Mouse (Mus musculus): ENCODE measurements around the gene Slc35g1. TPM values are rescaled to one million over a fixed set of nuclear protein-coding genes. Genes with fewer than 3 reads are reported as not detected.

Gene Slc35g1
- 4.9 and 6.3 TPM in 2 replicates for polyA plus RNA-seq (2016; fragmentation: Nextera tagmentation; extraction: Ambion mirVana)

DNA sequence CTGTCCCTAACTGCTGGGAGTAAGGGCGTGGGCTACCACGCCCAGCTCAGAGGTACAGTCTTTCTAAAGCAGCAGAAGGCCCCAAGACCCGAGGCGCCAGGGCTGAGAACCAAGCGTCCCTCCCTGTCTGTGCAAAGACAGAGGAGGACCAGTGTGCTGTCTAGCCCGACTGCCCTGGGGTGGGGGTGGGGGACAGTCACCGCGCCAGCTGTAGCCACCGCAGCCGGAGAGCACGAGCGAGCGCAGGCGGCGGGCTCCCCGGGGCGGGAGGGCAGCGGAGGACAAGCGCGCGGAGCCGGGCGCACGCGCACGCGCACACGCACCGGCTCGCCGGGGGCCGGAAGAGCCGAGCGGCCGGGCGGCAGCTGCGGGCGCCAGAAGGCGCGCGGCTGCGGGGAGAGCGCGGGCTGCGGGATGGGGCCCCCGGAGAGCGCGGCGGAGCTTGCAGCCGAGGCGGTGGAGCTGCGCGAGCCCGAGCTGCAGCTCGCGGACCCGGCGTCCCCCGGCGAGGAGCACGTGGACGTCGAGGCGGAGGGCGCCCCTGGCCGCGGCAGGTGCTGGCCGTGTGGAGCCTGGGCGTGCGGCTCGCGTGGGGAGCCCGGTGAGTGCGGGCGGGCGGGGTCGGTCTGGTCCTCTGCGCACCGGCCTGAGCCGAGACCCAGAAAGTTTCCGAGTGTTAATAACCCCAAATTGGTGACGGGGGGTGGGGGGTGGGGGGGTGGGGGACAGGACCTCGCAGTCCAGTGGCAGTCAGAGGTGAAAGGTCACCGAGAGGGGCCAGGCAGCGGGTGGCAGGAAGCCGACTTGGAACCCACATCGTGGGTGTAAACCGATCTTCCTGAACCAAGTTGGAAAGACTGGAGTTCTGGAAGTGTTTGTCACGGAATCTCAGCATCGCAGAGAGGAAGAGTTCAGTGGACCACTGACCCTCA is at the start of gene Slc35g1:
TSS of gene Slc35g1 (plus strand) at position 280 of the 932 bp plus-strand sequence.
- Histone ChIP-seq H3K4me1 (peaks cover 7% of the 10 kb centered on the region; the same call in 1 of the 2 replicates), H3K4me2 (replicated peaks) (peak within 1 kb of the TSS; percentile 78), H3K9ac (replicated peaks) (peak within 1 kb of the TSS; percentile 72), H3K27me3 (no peaks in the 10 kb centered on the region), H3K4me3 (peak within 1 kb of the TSS; percentile 65), H3K27ac (replicated peaks) (peak within 1 kb of the TSS; percentile 31), H3K36me3 (no peaks in the 10 kb centered on the region), H3K9me3 (no peaks in the 10 kb centered on the region)
- WGBS = under 1% methylated on average over 80 of the region's 90 CpGs
- ATAC-seq (ENCODE audit: low FRiP score, low read depth) = peak; percentile 96

GRCm38 (mm10) chr19:38348271-38349012 is 47.3 kb upstream of the Slc35g1 start:
- H3K4me1 ChIP-seq = peaks cover 10% of the 10 kb centered on the region
- H3K27ac ChIP-seq (replicated peaks) = no peak overlapping the region
- no peak overlapping the region for H3K4me2 ChIP-seq (replicated peaks)
- H3K9ac ChIP-seq (replicated peaks) = no peak overlapping the region
- H3K36me3 ChIP-seq = no peaks in the 10 kb centered on the region
- ATAC-seq (ENCODE audit: low FRiP score, low read depth) = peak; percentile 58; the same call in 1 of the 2 replicates
- 41% methylated on average over 13 of the region's 13 CpGs for WGBS
- no peaks in the 10 kb centered on the region for H3K9me3 ChIP-seq
- H3K4me3 ChIP-seq = no peak overlapping the region
- H3K27me3 ChIP-seq = no peaks in the 10 kb centered on the region

DNA sequence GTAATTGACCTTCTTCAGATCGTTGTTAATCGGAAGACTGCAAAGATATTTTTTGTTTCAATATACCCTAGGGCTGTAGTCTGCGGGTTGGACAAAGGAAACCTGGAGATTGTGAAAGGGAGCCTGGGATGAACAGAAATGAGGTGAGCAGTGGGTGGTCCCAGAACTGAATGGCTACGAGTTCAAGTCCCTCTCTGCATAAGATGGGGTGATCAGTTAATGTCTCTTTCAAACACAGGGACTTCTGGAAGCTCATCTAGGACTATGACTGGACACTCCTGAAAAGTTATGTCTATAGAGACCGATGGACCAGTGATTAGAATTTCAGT is 46.8 kb upstream of the Slc35g1 start:
- Histone ChIP-seq H3K36me3 (no peaks in the 10 kb centered on the region), H3K27ac (replicated peaks) (no peak overlapping the region), H3K4me1 (peaks cover 10% of the 10 kb centered on the region), H3K4me2 (replicated peaks) (no peak overlapping the region), H3K4me3 (no peak overlapping the region), H3K9ac (replicated peaks) (no peak overlapping the region), H3K9me3 (no peaks in the 10 kb centered on the region), H3K27me3 (no peaks in the 10 kb centered on the region)
- no peak for ATAC-seq (ENCODE audit: low FRiP score, low read depth)
- 79% methylated on average over 5 of the region's 5 CpGs for WGBS

DNA sequence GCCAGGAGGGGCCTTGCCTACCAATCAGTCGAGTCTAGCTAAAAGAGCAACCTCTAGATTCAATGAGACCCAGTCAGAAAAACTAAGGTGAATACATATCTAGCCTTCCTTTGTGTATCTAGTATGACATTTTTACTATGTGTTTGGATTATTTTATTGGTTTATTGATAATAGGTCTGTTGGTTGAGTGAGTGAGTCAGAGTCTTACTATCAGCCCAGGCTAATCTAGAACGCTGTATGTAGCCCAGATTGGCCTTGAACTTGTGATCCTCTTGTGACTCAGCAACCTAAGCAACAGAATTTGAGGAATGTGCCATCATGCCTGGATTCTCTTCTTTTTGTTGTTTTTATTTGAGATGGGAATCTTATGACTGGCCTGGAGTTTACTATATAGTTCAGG is 44.6 kb upstream of the Slc35g1 start:
- Histone ChIP-seq H3K4me3 (no peak overlapping the region), H3K4me1 (peaks cover 10% of the 10 kb centered on the region), H3K27ac (replicated peaks) (no peak overlapping the region), H3K9ac (replicated peaks) (no peak overlapping the region), H3K36me3 (no peaks in the 10 kb centered on the region), H3K4me2 (replicated peaks) (no peak overlapping the region), H3K9me3 (no peaks in the 10 kb centered on the region), H3K27me3 (no peaks in the 10 kb centered on the region)
- ATAC-seq (ENCODE audit: low FRiP score, low read depth) = no peak
- WGBS = 88% methylated on average over 2 of the region's 2 CpGs

DNA sequence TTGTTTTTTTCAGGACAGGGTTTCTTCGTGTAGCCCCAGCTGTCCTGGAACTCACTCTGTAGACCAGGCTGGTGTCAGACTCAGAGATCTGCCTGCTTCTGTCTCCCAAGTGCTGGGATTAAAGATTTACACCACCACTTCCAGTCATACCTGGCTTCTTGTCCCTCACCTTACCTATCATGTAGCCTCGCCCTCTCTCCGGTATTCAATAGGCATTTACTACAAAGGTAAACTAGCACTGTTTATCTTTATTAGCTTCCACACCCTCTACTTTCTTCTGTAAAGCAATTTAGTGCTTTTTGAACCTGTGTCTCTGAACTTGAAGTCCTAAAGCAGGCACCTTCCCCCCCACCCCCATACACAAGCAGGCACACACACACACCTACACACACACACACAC is 44.1 kb upstream of the Slc35g1 start:
- Histone ChIP-seq H3K27ac (replicated peaks) (no peak overlapping the region), H3K9ac (replicated peaks) (no peak overlapping the region), H3K9me3 (no peaks in the 10 kb centered on the region), H3K27me3 (no peaks in the 10 kb centered on the region), H3K4me3 (no peak overlapping the region), H3K36me3 (no peaks in the 10 kb centered on the region), H3K4me2 (replicated peaks) (no peak overlapping the region), H3K4me1 (peaks cover 10% of the 10 kb centered on the region)
- ATAC-seq (ENCODE audit: low FRiP score, low read depth) = no peak
- WGBS = 92% methylated on average over 3 of the region's 3 CpGs

- no peak overlapping the region for H3K9ac ChIP-seq (replicated peaks)
- peaks cover 10% of the 10 kb centered on the region for H3K4me1 ChIP-seq
- H3K4me3 ChIP-seq = no peak overlapping the region
- ATAC-seq (ENCODE audit: low FRiP score, low read depth) = no peak
- no peaks in the 10 kb centered on the region for H3K27me3 ChIP-seq
- no peaks in the 10 kb centered on the region for H3K36me3 ChIP-seq
- WGBS = 43% methylated on average over 6 of the region's 6 CpGs
- no peaks in the 10 kb centered on the region for H3K9me3 ChIP-seq
- no peak overlapping the region for H3K27ac ChIP-seq (replicated peaks)
- H3K4me2 ChIP-seq (replicated peaks) = no peak overlapping the region
These were observed 43.2 kb upstream of the Slc35g1 start for GRCm38 (mm10) chr19:38352495-38353130.

- H3K36me3 ChIP-seq = no peaks in the 10 kb centered on the region
- no peaks in the 10 kb centered on the region for H3K4me1 ChIP-seq
- H3K9me3 ChIP-seq = no peaks in the 10 kb centered on the region
- no peak overlapping the region for H3K27ac ChIP-seq (replicated peaks)
- no peak overlapping the region for H3K4me2 ChIP-seq (replicated peaks)
- 96% methylated on average over 1 of the region's 1 CpGs for WGBS
- no peak overlapping the region for H3K4me3 ChIP-seq
- no peak for ATAC-seq (ENCODE audit: low FRiP score, low read depth)
- no peaks in the 10 kb centered on the region for H3K27me3 ChIP-seq
- no peak overlapping the region for H3K9ac ChIP-seq (replicated peaks)
These were observed 41.5 kb upstream of the Slc35g1 start for GRCm38 (mm10) chr19:38354279-38354678.

DNA sequence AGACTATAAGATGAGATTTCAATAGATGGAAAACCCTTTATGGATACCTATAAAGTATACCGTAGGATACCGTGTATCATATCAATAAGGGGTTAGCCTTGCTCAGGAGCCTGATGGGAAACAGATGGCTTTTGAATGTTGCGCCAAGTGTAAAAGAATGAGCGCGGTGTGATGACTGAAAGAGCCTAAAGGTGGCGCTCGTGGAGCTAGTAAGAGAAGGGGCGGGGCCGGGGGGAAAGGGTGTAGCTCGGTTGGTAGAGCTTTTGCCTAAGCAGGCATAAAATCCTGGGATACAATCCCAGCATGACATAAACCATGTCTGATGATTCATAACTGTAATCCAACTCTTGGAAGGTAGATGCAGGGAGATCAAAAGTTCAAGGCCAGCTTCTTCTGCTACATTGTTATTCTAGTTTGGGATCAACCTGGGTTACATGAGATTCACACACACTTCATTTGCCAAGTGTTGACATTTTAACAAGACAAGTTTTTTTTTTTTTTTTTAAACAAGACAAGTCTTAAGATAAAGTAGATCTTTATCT is 40.9 kb upstream of the Slc35g1 start:
- ATAC-seq (ENCODE audit: low FRiP score, low read depth) = no peak
- Histone ChIP-seq H3K9me3 (no peaks in the 10 kb centered on the region), H3K4me3 (no peak overlapping the region), H3K4me2 (replicated peaks) (no peak overlapping the region), H3K27ac (replicated peaks) (no peak overlapping the region), H3K9ac (replicated peaks) (no peak overlapping the region), H3K36me3 (no peaks in the 10 kb centered on the region), H3K27me3 (no peaks in the 10 kb centered on the region), H3K4me1 (no peaks in the 10 kb centered on the region)
- 73% methylated on average over 10 of the region's 10 CpGs for WGBS

DNA sequence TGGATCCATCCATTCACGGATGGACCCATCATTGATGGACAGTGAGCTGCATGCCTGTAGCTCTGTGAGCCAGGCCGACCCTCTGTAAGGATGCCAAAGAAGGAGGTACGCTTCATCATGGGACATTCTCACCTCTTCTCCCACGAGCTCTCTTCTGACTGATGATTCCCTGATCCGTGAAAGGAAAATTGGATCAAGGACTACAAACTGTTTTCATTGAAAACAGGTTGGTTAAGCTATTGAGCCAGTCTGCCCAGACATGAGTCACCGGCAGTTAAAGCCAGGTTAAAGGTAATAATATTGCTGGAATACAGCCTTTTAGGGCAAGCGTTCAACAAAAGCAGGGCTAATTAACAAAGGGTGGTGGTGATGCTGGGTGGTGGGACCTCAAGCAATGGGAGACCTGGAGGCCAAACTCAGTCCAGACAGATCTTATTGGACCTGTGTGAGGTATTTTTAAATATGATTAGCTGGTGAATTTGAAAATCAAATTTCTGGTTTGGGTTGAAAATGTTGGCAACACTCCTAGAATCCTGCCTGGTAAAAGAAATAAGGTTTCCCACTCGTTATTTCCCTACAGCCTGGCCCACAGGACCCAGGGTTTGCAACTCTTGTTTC is 39.5 kb upstream of the Slc35g1 start:
- WGBS = 84% methylated on average over 8 of the region's 8 CpGs
- H3K4me2 ChIP-seq (replicated peaks) = no peak overlapping the region
- H3K27ac ChIP-seq (replicated peaks) = no peak overlapping the region
- no peaks in the 10 kb centered on the region for H3K27me3 ChIP-seq
- no peaks in the 10 kb centered on the region for H3K4me1 ChIP-seq
- no peak overlapping the region for H3K9ac ChIP-seq (replicated peaks)
- no peaks in the 10 kb centered on the region for H3K36me3 ChIP-seq
- H3K4me3 ChIP-seq = no peak overlapping the region
- H3K9me3 ChIP-seq = no peaks in the 10 kb centered on the region
- ATAC-seq (ENCODE audit: low FRiP score, low read depth) = no peak

DNA sequence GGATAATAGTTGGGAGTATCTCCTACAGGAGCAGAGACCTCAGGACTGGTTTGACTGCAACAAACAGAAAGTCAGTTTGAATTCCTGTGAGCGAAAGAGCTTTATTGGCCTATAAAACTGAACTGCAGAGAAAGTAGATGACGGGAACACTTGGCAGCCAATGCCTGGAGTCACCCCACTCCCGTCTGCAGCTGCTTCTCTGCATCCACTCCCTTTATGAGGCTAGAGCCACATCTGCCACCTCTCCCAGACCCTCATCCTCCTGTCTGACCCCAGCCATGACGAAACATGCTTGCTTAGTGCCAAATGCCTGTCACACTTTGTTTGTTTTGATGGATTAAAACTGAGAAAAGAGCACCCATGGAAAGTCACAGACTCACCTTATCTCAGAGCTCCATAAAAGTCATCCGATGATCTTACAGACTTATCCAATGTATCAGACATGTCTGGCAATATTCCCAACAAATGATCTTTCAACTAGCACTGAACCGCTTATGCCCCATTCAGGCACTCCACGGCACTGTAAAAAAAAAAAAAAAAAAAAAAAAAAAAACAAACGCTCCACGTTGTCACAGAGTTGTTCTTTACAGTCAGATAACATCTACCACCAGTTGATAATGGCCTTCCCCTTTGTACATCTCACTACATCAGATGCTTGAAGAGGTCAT is 37.7 kb upstream of the Slc35g1 start:
- no peaks in the 10 kb centered on the region for H3K27me3 ChIP-seq
- H3K27ac ChIP-seq (replicated peaks) = no peak overlapping the region
- H3K9ac ChIP-seq (replicated peaks) = no peak overlapping the region
- H3K4me3 ChIP-seq = no peak overlapping the region
- WGBS = 76% methylated on average over 9 of the region's 9 CpGs
- no peaks in the 10 kb centered on the region for H3K9me3 ChIP-seq
- no peaks in the 10 kb centered on the region for H3K36me3 ChIP-seq
- ATAC-seq (ENCODE audit: low FRiP score, low read depth) = no peak
- no peak overlapping the region for H3K4me2 ChIP-seq (replicated peaks)
- H3K4me1 ChIP-seq = no peaks in the 10 kb centered on the region

DNA sequence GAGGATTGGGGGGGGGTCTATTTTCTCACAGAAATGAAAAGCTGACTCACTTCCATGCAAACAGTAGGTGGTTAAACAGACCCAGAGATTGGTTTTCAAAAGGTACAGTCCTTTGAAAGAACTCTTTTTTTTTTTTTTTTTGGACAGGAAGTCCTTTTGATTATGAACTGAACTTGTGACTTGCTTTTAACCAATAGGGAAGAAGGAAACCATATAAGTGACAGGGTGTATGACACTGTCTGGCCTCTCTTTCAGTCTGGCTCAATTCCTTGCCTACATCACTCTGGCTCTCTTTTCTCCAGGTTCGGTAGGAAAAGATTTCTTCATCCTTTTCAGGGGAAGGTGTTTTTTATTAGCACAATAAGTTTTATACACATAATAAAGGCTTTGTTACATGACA is 36.5 kb upstream of the Slc35g1 start:
- no peaks in the 10 kb centered on the region for H3K4me1 ChIP-seq
- 92% methylated on average over 1 of the region's 1 CpGs for WGBS
- no peak overlapping the region for H3K27ac ChIP-seq (replicated peaks)
- no peak for ATAC-seq (ENCODE audit: low FRiP score, low read depth)
- no peaks in the 10 kb centered on the region for H3K9me3 ChIP-seq
- no peaks in the 10 kb centered on the region for H3K27me3 ChIP-seq
- H3K36me3 ChIP-seq = no peaks in the 10 kb centered on the region
- H3K9ac ChIP-seq (replicated peaks) = no peak overlapping the region
- no peak overlapping the region for H3K4me3 ChIP-seq
- no peak overlapping the region for H3K4me2 ChIP-seq (replicated peaks)

Data from midbrain, embryonic 12.5 days (tissue).